Mouse (Mus musculus) stomach, postnatal 0 days (tissue): ENCODE data around the gene Vgll4. TPM values are rescaled to one million over a fixed set of nuclear protein-coding genes. Genes with fewer than 3 reads are reported as not detected.

Source experiments
- ATAC-seq: fragments of 200-750 bp; cut with Nextera tagmentation; 2 replicates; pipeline ENCODE4 v1.8.0; 2017; ENCODE audit not compliant: low FRiP score, low TSS enrichment
- DNase-seq: peaks from one replicate; pipeline ENCODE4 v3.0.0-alpha.2; 2016; ENCODE audit warnings: low spot score
- H3K27ac ChIP-seq: fragments of 300-500 bp; sonication (generic); replicated peaks from 2 replicates; pipeline ENCODE4 v1.5.1; 2014; ENCODE audit warnings: mild to moderate bottlenecking, control low read depth
- H3K27me3 ChIP-seq: fragments of 300-500 bp; sonication (generic); 2 replicates; pipeline ENCODE4 v1.6.1; 2014; ENCODE audit warnings: low read length; ENCODE audit not compliant: control insufficient read depth, insufficient read depth
- H3K36me3 ChIP-seq: fragments of 300-500 bp; sonication (generic); 2 replicates; pipeline ENCODE4 v1.6.1; 2014; ENCODE audit warnings: low read length, mixed read lengths; ENCODE audit not compliant: control insufficient read depth, insufficient read depth
- H3K4me1 ChIP-seq: fragments of 300-500 bp; sonication (generic); replicated peaks from 2 replicates; pipeline ENCODE4 v1.6.1; 2014; ENCODE audit warnings: antibody characterized with exemption; ENCODE audit not compliant: control insufficient read depth, insufficient read depth
- H3K4me2 ChIP-seq: fragments of 300-500 bp; sonication (generic); replicated peaks from 2 replicates; pipeline ENCODE4 v1.6.1; 2014; ENCODE audit warnings: low read depth, mild to moderate bottlenecking, control low read depth, moderate library complexity
- H3K4me3 ChIP-seq: fragments of 300-500 bp; sonication (generic); 2 replicates; pipeline ENCODE4 v1.5.1; 2014; ENCODE audit warnings: low read depth, low read length, control low read depth
- H3K9ac ChIP-seq: fragments of 300-500 bp; sonication (generic); 2 replicates; pipeline ENCODE4 v1.6.1; 2014; ENCODE audit warnings: mild to moderate bottlenecking, low read length, control low read depth, mixed read lengths
- H3K9me3 ChIP-seq: fragments of 300-500 bp; sonication (generic); 2 replicates; pipeline ENCODE4 v1.6.1; 2016; ENCODE audit warnings: low read length; ENCODE audit not compliant: control insufficient read depth
- CTCF ChIP-seq: IDR thresholded peaks from 2 replicates; pipeline ENCODE4 v1.5.1; 2016; ENCODE audit warnings: antibody characterized with exemption, low read depth, mild to moderate bottlenecking, moderate library complexity
- EP300 ChIP-seq: optimal IDR thresholded peaks from 2 replicates; pipeline ENCODE3; 2016; ENCODE audit warnings: antibody characterized with exemption
- WGBS: fragments of 180-500 bp; shearing (Covaris S2); extraction: QIAGEN DNeasy Blood & Tissue Kit; methylation state at CpG from one replicate; pipeline ENCODE4 v1.1.7; 2014; 5-methylcytosine and 5-hydroxymethylcytosine counted together
- polyA plus RNA-seq: library from polyadenylated mRNA; unstranded; fragments of >200 nt; fragmentation: Nextera tagmentation; extraction: Ambion mirVana; gene quantifications from 2 replicates; pipeline ENCODE4 v1.2.1, GENCODE M21; 2015

Vgll4 gene
- polyA plus RNA-seq, 1 experiment from 2014 or later = 38.5 TPM

DNA sequence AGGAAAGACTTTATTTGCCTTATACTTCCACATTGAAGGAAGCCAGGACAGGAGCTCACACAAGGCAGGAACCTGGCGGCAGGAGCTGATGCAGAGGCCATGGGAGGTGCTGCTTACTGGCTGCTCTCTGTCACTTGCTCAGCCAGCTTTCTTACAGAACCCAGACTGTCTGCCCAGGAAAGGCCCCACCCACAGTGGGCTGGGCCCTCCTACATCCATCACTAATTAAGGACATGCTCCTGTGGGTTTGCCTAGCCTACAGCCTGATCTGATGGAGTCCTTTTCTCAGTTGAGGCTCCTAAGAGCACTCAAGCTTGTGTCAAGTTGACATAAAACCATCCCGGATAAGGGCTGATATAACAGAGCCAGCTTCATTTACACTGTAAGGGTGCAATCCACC, 115.4 kb downstream of the Vgll4 start:
- H3K4me2 ChIP-seq = no peak overlapping the region
- no peaks in the 10 kb centered on the region for H3K9me3 ChIP-seq
- 49% methylated on average over 2 of the region's 2 CpGs for WGBS
- TF ChIP-seq CTCF = no peak
- TF ChIP-seq EP300 = no peak
- H3K36me3 ChIP-seq = peaks cover 8% of the 10 kb centered on the region; the same call in 1 of the 2 replicates
- H3K27me3 ChIP-seq = no peaks in the 10 kb centered on the region
- no peak overlapping the region for H3K27ac ChIP-seq
- no peak for DNase-seq
- ATAC-seq = 0 out of 2 replicates have a peak, but pooled peaks have one; percentile 15
- peaks cover 6% of the 10 kb centered on the region; the same call in 1 of the 2 replicates for H3K4me1 ChIP-seq
- no peak overlapping the region for H3K9ac ChIP-seq
- no peak overlapping the region for H3K4me3 ChIP-seq

DNA sequence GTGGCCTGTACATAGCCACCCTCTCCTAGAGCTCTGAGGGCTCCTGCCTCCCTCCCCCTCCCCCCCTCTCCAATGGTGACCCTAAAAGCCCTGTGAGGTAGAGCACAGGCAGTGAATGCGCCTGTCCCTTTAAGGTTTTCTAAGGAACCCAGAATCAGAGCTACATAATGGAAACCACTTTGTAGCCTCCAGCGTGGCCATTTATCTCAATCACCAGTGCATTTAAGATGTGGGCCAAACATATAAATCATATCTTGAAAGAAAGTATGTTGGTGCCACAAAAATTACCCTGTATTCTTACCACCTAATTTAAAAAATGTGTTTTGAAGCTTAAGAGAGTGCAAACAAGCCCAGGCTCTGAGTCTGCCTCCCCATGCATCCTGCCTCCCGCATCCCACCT, 117.1 kb downstream of the Vgll4 start:
- Histone ChIP-seq H3K27ac (no peak overlapping the region), H3K4me2 (no peak overlapping the region), H3K27me3 (no peaks in the 10 kb centered on the region), H3K36me3 (no peaks in the 10 kb centered on the region; the same call in 1 of the 2 replicates), H3K4me3 (no peak overlapping the region), H3K9ac (no peak overlapping the region), H3K9me3 (no peaks in the 10 kb centered on the region), H3K4me1 (peaks cover 6% of the 10 kb centered on the region; the same call in 1 of the 2 replicates)
- TF ChIP-seq CTCF = no peak
- TF ChIP-seq EP300 = no peak
- 53% methylated on average over 3 of the region's 3 CpGs for WGBS
- DNase-seq (no peak), ATAC-seq (no peak)

DNA sequence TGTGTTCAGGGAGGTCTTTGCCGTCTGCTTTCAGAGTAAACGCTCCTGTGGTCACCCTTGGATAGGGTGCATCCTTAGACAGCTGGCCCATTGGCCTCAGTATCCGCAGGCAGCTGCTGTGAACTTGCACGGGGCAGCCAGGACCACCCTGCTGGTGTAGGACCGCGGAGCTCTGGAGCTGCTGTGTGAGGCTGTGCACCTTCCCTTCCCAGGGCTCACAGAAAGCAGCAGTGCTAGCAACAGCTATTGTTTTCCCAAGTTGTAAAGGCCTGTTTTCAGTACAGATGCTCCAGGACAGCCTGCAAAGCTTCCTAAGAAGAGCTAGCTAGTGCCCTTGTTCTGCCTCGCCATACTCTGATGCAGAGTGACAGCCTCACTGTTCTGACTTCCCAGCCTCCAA, 118.1 kb downstream of the Vgll4 start:
- Histone ChIP-seq H3K27ac (no peak overlapping the region), H3K9ac (no peak overlapping the region), H3K4me1 (peaks cover 6% of the 10 kb centered on the region; the same call in 1 of the 2 replicates), H3K4me3 (no peak overlapping the region), H3K27me3 (no peaks in the 10 kb centered on the region), H3K9me3 (no peaks in the 10 kb centered on the region), H3K36me3 (no peaks in the 10 kb centered on the region), H3K4me2 (no peak overlapping the region)
- ATAC-seq (no peak), DNase-seq (no peak)
- TF ChIP-seq CTCF (no peak), EP300 (no peak)
- WGBS = 51% methylated on average over 7 of the region's 7 CpGs

GRCm38 (mm10) chr6:114849787-114850186, 120.0 kb downstream of the Vgll4 start:
- DNase-seq (no peak), ATAC-seq (no peak)
- 89% methylated on average over 8 of the region's 8 CpGs for WGBS

GRCm38 (mm10) chr6:114848761-114849160, 121.0 kb downstream of the Vgll4 start:
- Histone ChIP-seq H3K9me3 (no peaks in the 10 kb centered on the region), H3K4me1 (no peaks in the 10 kb centered on the region), H3K27ac (no peak overlapping the region), H3K4me3 (no peak overlapping the region), H3K27me3 (no peaks in the 10 kb centered on the region), H3K36me3 (no peaks in the 10 kb centered on the region), H3K9ac (no peak overlapping the region), H3K4me2 (no peak overlapping the region)
- WGBS = 53% methylated on average over 7 of the region's 7 CpGs
- TF ChIP-seq CTCF = no peak
- TF ChIP-seq EP300 = no peak
- ATAC-seq (no peak), DNase-seq (no peak)

More at GRCm38 (mm10) chr6:114849787-114850186, 120.0 kb downstream of the Vgll4 start:
- no peaks in the 10 kb centered on the region for H3K4me1 ChIP-seq
- H3K9me3 ChIP-seq = no peaks in the 10 kb centered on the region
- no peaks in the 10 kb centered on the region for H3K36me3 ChIP-seq
- no peaks in the 10 kb centered on the region for H3K27me3 ChIP-seq
- H3K9ac ChIP-seq = no peak overlapping the region
- H3K4me2 ChIP-seq = no peak overlapping the region
- H3K4me3 ChIP-seq = no peak overlapping the region
- no peak overlapping the region for H3K27ac ChIP-seq
- TF ChIP-seq CTCF = no peak
- TF ChIP-seq EP300 = no peak

DNA sequence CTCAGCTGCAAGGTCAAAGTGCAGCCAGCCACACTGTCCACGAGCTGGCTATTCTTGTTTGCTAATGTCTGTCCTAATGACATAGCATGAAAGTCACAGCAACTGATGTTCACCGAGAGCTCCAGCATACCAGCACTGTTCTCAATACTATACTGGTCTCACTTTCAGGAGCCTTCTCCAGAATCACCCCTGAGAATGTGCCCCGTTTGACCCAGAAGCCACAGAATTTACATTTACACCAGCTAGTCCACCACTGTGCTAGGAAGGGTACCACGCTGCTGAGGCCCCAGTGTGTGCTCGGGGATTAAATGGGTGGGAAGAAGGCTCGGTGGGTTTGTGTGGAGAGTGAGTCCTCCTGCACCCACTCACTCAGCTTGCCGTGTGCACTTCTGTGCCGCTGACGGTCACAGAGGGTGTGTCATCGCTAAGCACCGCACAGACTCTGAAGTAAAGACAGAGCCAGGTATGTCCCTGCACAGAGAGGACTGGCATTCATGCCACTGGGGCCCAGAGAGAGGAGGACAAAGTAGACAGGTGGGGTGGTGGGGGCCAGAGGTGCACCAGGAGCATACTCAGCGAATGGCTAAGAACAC, 122.1 kb downstream of the Vgll4 start:
- no peak for DNase-seq
- 64% methylated on average over 12 of the region's 12 CpGs for WGBS
- no peaks in the 10 kb centered on the region for H3K27me3 ChIP-seq
- no peak overlapping the region for H3K9ac ChIP-seq
- H3K4me2 ChIP-seq = no peak overlapping the region
- H3K36me3 ChIP-seq = no peaks in the 10 kb centered on the region
- H3K27ac ChIP-seq = no peak overlapping the region
- H3K9me3 ChIP-seq = no peaks in the 10 kb centered on the region
- H3K4me3 ChIP-seq = no peak overlapping the region
- no peaks in the 10 kb centered on the region for H3K4me1 ChIP-seq
- peak; percentile 53; the same call in 1 of the 2 replicates for ATAC-seq
- TF ChIP-seq CTCF (no peak), EP300 (no peak)
